ENCODE assay signal across 26 mouse cellular contexts in the genomic region with DNA sequence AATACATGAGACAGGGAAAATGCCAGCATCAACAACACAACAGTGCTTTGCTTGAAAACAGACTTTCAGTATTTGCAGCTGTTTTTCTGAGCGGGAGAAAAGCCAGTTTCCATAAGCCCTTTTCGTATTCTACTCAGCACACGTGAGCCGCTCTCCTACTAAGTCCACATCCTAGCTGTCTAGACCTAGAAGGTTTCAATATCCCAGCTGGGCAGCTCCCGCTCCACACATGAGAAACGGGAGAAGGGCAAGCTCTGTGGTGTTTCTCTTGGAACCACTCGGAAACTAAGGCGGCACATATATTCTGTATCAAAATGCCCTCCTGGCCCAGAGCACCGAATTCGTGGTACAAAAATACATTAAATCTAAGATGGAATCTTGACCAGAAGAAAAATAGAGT.
A peak's percentile ranks its signal among the peaks of the same experiment; 100 is the strongest.
DNase-seq lines count a peak whose midpoint lies in the region; ATAC-seq lines count a peak whose summit lies in the region.
"Had no signal": no experiment of that assay in that cellular context is flagged by ENCODE, and none has a peak within 500 bp of the region (broad histone marks: within the 10 kb centered on the region; RNA-seq: fewer than 3 reads in every experiment).

No protein-coding gene starts in this region.

- no peaks in the 10 kb centered on the region for H3K36me3 ChIP-seq in embryonic facial prominence, embryonic 12.5 days
- H3K36me3 ChIP-seq in embryonic facial prominence, embryonic 10.5 days (replicated peaks) = no peaks in the 10 kb centered on the region
- H3K36me3 ChIP-seq in kidney, embryonic 15.5 days = peaks cover 28% of the 10 kb centered on the region
- peaks cover 6% of the 10 kb centered on the region; the same call in 1 of the 2 replicates for H3K36me3 ChIP-seq in embryonic facial prominence, embryonic 15.5 days

- H3K27me3 ChIP-seq in embryonic facial prominence, embryonic 12.5 days = no peaks in the 10 kb centered on the region
- H3K27me3 ChIP-seq in embryonic facial prominence, embryonic 10.5 days (replicated peaks; ENCODE audit: low read depth, poor library complexity, severe bottlenecking) = no peaks in the 10 kb centered on the region
- H3K27me3 ChIP-seq in kidney, embryonic 15.5 days = no peaks in the 10 kb centered on the region
- H3K27me3 ChIP-seq in embryonic facial prominence, embryonic 15.5 days = no peaks in the 10 kb centered on the region
- H3K27me3 ChIP-seq: forebrain, embryonic 13.5 days; heart, embryonic 13.5 days had no signal

- H3K4me2 ChIP-seq in embryonic facial prominence, embryonic 12.5 days (replicated peaks) = no peak overlapping the region
- H3K4me2 ChIP-seq in kidney, embryonic 15.5 days = no peak overlapping the region
- no peak overlapping the region for H3K4me2 ChIP-seq in embryonic facial prominence, embryonic 15.5 days (replicated peaks)
- H3K4me2 ChIP-seq: forebrain, embryonic 13.5 days; heart, embryonic 13.5 days; hindbrain, embryonic 14.5 days had no signal

- no peak for DNase-seq in embryonic facial prominence, embryonic 10.5 days (ENCODE audit: low spot score)
- DNase-seq in kidney, postnatal 10 days = no peak
- no peak for DNase-seq in left cerebral cortex, adult 9 months (ENCODE audit: low spot score in 2 of 2)
- DNase-seq: adrenal gland, adult 8-10 months; adrenal gland, postnatal 25 days; cerebellum, adult 11-12 months; cerebellum, adult 8-10 months; cerebellum, postnatal 10 days; cerebellum, postnatal 36 days; embryo, embryonic 11 days; gastrocnemius, postnatal 36 days; heart, adult 2 months; heart, postnatal 14 days; heart, postnatal 4 days had no signal

- no peaks in the 10 kb centered on the region for H3K4me1 ChIP-seq in embryonic facial prominence, embryonic 12.5 days
- 0 out of 2 replicates have a peak, but pooled peaks cover 3% of the 10 kb centered on the region for H3K4me1 ChIP-seq in embryonic facial prominence, embryonic 10.5 days
- H3K4me1 ChIP-seq in kidney, embryonic 15.5 days = no peaks in the 10 kb centered on the region; the same call in 1 of the 2 replicates
- no peaks in the 10 kb centered on the region for H3K4me1 ChIP-seq in embryonic facial prominence, embryonic 15.5 days
- H3K4me1 ChIP-seq: forebrain, embryonic 13.5 days; heart, embryonic 10.5 days; heart, embryonic 13.5 days had no signal

- no peak overlapping the region for H3K9ac ChIP-seq in embryonic facial prominence, embryonic 12.5 days
- no peak overlapping the region for H3K9ac ChIP-seq in kidney, embryonic 15.5 days
- no peak overlapping the region for H3K9ac ChIP-seq in embryonic facial prominence, embryonic 15.5 days
- H3K9ac ChIP-seq: forebrain, embryonic 13.5 days; heart, embryonic 13.5 days; hindbrain, embryonic 14.5 days had no signal

- H3K27ac ChIP-seq in embryonic facial prominence, embryonic 12.5 days = no peak overlapping the region
- H3K27ac ChIP-seq in embryonic facial prominence, embryonic 10.5 days (replicated peaks) = no peak overlapping the region
- H3K27ac ChIP-seq in kidney, embryonic 15.5 days = no peak overlapping the region
- H3K27ac ChIP-seq in embryonic facial prominence, embryonic 15.5 days (replicated peaks) = 0 out of 2 replicates have a peak overlapping the region, but pooled peaks have one; percentile 11
- H3K27ac ChIP-seq: forebrain, embryonic 13.5 days; heart, adult 2 months; heart, embryonic 10.5 days; heart, embryonic 13.5 days; hindbrain, embryonic 14.5 days; hindbrain, postnatal 0 days had no signal

- 76% methylated on average over 10 of the region's 10 CpGs for WGBS in embryonic facial prominence, embryonic 12.5 days
- WGBS in embryonic facial prominence, embryonic 10.5 days = 92% methylated on average over 10 of the region's 10 CpGs
- 65% methylated on average over 10 of the region's 10 CpGs for WGBS in kidney, embryonic 15.5 days
- WGBS in embryonic facial prominence, embryonic 15.5 days = 70% methylated on average over 10 of the region's 10 CpGs

- H3K9me3 ChIP-seq in embryonic facial prominence, embryonic 12.5 days = no peaks in the 10 kb centered on the region
- no peaks in the 10 kb centered on the region for H3K9me3 ChIP-seq in embryonic facial prominence, embryonic 10.5 days
- H3K9me3 ChIP-seq in kidney, embryonic 15.5 days (replicated peaks) = no peaks in the 10 kb centered on the region
- no peaks in the 10 kb centered on the region for H3K9me3 ChIP-seq in embryonic facial prominence, embryonic 15.5 days (replicated peaks)
- H3K9me3 ChIP-seq: forebrain, embryonic 13.5 days; heart, embryonic 10.5 days; heart, embryonic 13.5 days had no signal

- peak; percentile 52; the same call in 1 of the 2 replicates for ATAC-seq in embryonic facial prominence, embryonic 12.5 days (ENCODE audit: insufficient number of reproducible peaks, insufficient read depth, low FRiP score, low TSS enrichment)
- peak; percentile 40; the same call in 1 of the 2 replicates for ATAC-seq in kidney, embryonic 15.5 days (replicated peaks; ENCODE audit: low FRiP score)
- peak; percentile 76 for ATAC-seq in embryonic facial prominence, embryonic 15.5 days (ENCODE audit: insufficient number of reproducible peaks, low FRiP score, low TSS enrichment, low read depth)
- ATAC-seq: activated CD4-positive, CD25-positive, alpha-beta regulatory T cell, adult 4 months; forebrain, embryonic 13.5 days; forebrain, embryonic 16.5 days; hindbrain, postnatal 0 days; inflammation-experienced regulatory T-cells, adult 6 months; intestine, embryonic 16.5 days had no signal

- no peak overlapping the region for H3K4me3 ChIP-seq in embryonic facial prominence, embryonic 12.5 days
- no peak overlapping the region for H3K4me3 ChIP-seq in embryonic facial prominence, embryonic 10.5 days
- no peak overlapping the region for H3K4me3 ChIP-seq in kidney, embryonic 15.5 days (replicated peaks)
- no peak overlapping the region for H3K4me3 ChIP-seq in embryonic facial prominence, embryonic 15.5 days (replicated peaks)
- H3K4me3 ChIP-seq: forebrain, embryonic 13.5 days; heart, adult 2 months; heart, embryonic 10.5 days; heart, embryonic 13.5 days had no signal
